Mouse (Mus musculus) thymus, postnatal 4 days (tissue): ENCODE measurements at regions not wholly inside any gene's neighbourhood (a gene's known extent, or its start where the extent isn't known, plus 50 kb on each side); places are given as distances from the start of the nearest gene placed in this dataset.

ENCODE experiments used
- DNase-seq: peaks from one replicate; pipeline ENCODE4 v3.0.0; 2021

DNA sequence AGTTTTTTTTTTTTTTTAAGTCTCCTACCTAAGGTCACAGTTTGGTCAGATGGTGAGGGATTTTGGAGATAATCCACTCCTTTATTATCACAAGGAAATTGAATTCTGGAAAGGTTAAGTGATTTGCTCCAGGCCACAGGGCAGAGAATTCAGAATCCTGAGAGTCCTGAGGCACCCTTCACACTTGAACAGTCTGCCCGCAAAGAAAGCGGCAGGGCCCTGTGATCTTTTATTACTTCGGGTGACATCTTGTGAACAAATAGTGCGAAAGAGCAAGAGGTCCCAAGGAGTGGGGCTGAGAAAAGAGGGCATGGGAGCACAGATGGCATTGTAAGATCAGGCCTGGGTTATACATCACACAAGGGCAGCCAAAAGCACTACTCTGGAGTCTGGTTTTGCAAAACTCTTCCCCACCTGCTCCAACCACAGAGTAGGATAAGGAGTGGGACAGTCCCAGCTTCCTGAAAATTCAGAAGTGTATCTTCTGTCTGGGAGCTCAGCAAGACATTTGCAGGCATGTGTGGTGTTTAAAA lies 150.5 kb upstream of the Wdr11 start:
- DNase-seq, result no peak

DNA sequence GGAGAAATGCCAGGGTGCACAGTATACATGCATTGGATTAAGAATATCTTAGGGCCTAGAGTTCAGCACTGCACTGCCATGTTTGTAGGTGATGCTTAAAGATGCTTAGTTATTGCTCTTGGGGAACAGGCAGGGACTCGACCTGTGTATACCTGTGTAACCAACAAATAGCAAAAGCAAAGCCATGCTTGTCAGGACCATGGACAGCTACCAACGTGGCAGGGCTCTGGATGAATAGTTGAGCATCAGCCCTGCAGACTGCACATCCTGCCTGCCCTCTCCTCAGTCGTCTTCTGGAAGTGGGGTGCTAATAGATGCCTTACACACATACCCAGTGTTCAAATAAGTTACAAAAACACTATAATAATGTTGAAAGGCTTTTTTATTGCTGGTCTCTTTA lies 122.2 kb upstream of the Wdr11 start:
- DNase-seq, result peak; percentile 60

DNA sequence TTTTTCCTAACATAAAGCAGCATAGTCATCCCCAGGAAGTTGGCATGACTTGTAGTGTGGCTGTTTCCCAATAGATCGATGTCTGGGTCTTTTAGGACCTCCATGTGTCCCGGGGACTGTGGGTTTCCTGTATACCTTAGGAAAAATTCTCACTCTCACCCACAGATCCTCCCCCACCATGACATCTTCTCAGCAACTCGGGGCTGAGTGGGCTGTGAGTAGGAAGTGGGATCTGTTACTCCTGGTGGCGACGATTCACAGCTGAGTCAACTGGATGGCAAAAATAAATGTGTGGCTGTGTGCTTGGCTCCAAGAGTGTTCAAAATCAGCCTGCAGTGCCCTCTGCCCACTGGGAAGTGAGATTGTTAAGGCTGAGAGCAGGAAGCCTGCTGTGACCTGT lies 107.9 kb upstream of the Wdr11 start:
- DNase-seq, result no peak

DNA sequence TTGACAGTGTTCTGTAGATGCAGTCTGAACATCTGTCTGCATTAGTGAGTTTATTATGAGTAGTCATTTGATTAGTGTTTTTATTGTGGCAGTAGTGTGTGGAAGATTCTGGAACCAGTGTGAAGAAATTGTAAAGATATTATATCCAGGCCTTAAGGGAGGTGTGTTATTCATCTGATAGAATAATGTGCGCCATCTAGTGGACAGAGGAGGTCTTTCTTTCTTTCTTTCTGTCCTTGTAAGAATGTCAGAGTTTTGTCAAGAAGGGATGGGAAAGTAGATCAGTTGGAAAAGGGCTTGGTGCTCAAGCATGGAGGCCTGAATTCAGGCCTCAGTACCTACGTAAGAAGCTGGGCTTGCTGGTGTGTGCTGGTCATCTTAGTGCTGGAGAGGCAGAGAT lies 84.8 kb upstream of the Wdr11 start:
- no peak for DNase-seq

DNA sequence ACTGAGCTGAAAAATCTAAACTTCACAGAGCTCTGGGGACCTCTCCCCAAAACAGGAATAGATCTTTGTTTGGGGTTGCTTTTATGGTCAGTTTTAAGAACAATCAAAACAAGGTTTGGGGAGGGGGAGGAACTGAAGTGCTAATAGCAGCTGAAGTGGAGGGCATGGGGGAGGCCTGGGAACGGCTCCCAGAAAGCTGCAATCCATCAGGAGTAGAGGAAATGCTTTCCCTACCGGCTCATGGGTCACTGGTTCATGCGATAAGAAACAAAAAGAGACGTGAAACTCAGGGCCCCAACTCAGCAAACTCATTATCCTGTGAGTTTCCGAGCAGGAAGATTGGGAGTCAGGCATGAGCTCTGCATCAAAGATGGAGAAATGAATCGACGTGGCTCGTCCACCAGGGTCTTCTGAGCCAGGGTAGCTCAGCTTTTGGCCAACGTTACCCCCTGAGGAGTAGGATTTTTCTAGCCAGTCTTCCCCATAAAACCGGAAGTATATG lies 82.0 kb upstream of the Wdr11 start:
- DNase-seq, result no peak

DNA sequence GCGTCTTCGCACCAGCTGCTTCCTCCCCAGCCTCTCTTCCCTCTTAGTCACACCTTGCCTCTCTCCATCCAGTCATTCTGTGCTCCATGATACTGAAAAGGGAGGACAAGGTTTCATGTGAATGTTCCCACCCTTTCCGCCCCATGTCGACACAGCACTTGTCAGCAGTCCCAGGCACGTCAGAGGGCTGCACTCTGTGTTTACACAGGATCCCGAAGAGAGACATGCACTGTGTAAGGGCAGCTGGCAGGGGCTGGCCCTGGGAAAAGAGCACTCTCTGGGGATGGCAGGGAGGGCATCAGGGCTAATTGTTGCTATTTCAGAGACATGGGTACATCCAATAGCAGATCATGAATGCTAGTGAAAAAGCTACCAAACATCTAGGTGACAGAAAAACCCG lies 77.0 kb upstream of the Wdr11 start:
- no peak for DNase-seq

DNA sequence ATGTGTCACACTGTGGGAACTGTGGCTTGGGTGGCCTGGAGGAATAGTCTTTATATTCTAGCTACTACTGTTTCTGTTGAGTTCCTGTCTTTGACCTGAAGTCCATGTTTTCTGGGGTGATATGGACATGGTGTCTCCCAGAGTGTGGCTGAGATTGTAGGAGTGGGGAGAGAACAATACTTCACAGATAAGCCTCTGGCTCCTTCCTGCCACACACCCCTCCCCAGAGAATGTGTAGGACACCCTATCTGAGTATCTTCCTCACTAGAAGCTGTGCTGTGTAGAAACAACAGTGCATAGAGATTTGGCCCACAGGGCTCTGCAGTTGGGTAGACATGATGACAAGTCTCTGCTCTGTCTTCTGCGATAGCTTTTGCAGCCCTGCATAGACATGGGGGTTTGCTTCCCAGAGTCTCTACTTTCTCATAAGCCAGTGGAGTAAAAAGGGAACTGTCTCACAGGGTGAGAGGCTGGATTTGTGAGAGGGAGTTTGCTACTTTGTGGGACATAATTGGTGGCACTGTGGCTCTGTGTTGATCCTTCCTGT lies 67.2 kb upstream of the Wdr11 start:
- DNase-seq, result no peak

DNA sequence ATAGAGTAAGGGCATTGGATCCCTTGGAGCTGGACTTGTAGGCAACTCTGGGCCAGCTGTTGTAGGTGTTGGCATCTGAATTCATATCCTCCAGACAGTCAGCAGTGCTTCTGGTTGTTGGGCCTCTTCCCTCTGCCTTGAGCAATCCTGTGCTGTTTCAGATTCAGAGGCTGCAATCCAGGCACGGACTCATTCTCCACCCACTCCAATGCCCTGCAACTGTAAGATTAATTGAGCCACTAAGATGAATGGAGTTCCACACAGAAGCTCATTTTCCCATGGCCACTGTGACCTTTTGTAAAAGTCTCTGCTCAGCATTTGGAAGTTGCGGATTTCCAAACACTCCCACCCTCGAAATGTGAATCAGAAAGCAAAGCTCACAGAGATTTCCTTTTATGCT lies 65.7 kb upstream of the Wdr11 start:
- no peak for DNase-seq

DNA sequence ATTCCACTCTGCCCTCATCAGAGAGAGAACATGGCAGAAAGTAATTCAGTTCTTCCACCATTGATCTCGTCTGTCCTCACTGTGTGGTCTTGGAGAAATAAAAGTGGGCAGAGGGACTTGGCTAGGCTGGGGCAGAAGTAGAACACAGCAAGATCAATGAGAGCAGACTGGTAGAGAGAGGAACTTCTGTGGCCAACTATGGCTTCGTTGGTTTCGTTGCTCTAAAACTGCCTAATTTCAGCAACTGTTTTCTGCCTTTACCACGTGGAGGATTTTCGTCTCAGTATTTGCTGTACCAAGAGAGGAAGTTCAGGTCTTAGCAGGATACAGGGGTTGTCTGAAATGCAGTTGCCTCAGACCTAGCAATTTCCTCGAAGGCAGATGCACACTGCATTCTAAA lies 63.4 kb upstream of the Wdr11 start:
- no peak for DNase-seq

DNA sequence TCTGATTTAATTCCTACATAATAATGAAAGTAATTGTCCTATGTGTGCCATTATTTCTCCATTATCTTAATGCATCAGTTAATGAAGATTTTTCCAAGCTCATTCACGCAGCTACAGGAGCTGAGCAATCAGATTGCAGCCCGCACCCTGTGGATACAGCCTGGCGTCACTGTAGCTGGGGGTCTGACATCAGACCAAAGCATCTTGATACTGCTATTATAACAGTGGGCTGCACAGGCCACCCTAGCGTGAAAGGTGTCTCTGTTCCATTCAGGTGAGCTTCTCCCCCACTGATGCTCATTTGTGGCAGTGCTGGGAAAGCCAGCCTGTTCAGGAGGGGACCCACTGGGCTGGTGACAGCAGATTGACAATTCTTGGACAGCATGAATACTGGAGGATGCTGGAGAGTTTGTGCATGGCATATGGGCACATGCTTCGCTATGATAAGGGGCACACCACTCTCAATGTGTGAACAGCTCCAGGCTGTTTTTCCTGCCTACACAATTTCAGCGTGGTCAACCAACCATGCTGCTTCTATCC lies 58.2 kb upstream of the Wdr11 start:
- no peak for DNase-seq
